Mouse (Mus musculus): ENCODE results near the gene Mcrip2.
A peak's percentile ranks its signal among the peaks of the same experiment; 100 is the strongest.

Mcrip2 gene

DNA sequence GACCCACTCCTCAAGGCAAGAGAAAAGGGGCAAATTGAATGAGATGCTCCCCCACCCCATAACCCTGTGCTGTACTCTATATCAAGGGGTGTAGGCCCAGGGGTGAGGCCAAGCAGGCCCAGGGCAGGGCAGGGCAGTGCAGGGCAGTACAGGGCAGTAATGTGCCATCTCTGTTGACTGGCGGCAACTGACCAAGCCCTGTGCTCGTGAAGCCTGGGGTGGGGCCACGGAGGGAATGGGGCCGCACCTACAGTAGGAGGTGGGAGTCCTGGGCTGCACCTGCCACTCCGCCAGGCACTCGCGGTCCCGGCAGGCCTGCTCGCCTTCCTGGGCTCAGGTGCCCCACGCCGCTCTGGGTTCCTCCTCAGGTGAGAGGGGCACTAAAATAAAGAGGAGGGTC lies 3.3 kb downstream of the Mcrip2 start:
- no peak for DNase-seq (ENCODE audit: low spot score)

DNA sequence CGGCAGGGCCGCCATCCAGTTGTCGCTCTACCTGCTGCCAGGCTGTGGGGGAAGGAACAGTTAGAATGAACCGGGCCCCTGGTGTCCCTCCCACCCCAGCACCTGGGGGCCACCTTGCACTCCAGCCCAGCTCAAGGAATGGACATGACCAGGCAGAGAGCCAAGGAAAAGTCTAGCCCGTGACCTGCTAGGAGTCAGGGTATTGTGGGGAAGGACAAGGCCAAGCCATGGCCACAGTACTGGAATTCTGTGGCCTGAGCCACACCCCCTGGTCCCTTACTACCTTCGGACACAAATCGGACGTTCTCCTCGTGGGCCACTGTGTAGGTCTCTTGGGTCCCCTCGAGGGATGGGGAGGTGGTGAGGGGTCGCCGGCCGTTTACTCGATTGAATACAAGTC lies 4.3 kb downstream of the Mcrip2 start:
- no peak for DNase-seq (ENCODE audit: low spot score)

DNA sequence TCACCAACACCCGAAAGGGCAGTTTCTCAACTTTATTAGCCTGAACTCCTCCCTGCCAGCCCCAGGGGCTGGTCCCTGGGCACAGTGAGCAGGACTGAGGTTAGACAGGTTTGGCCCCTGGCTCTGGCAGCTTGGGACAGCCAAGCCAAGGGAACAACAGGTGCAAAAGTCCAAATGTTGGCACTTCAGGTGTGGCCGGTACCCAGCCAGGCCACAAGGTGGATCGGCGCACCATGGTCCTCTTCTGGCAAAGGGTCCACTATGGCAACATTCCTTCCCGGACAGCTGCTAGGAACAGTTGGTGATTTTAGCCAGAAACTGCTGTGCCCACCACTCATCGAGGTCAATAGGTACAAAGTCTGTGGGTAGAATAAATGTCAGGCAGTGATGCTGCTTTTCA lies 4.9 kb downstream of the Mcrip2 start:
- DNase-seq (ENCODE audit: low spot score), result no peak

DNA sequence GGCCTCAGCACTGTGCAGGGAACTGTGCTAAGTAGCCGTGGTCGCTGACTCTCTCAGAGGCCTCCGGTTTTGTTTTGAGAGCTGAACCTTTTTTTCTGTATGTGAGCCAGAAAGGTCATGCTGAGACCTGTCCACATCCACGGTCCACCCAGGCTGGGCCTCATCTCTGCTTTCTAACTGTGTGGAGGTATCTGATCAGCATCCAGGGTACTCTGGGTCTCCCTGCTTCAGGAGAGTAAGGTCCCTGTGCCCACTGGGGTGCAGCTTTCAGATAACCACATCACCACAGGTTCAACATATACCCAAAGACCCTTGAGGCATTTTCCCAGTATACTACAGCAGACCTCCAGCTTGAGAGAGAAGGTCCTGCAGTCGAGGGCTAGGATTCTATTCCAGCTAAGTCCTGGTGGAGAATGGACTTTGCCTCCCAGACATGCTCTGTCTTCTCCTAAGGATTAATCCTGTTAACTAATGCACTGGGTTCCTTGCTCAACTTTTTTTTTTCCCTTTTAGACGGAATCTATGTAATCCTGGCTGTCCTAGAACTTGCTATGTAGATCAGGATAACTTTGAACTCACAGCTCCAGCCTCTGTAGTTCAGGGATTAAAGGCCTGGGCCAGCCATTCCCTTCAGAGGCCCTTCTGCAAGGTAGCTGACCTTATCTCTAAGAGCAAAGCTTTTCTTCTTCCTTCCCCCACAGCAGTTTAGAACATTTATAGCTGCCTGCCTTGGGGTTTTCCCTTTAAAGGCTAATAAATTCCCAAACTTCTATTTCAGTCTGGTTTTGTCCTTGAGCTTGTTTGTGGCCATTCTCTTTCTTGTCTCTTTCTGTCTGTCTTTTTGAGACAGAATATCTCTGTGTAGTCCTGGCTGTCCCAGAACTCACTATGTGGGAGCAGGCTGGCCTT lies 6.6 kb downstream of the Mcrip2 start:
- DNase-seq (ENCODE audit: low spot score), result no peak

DNA sequence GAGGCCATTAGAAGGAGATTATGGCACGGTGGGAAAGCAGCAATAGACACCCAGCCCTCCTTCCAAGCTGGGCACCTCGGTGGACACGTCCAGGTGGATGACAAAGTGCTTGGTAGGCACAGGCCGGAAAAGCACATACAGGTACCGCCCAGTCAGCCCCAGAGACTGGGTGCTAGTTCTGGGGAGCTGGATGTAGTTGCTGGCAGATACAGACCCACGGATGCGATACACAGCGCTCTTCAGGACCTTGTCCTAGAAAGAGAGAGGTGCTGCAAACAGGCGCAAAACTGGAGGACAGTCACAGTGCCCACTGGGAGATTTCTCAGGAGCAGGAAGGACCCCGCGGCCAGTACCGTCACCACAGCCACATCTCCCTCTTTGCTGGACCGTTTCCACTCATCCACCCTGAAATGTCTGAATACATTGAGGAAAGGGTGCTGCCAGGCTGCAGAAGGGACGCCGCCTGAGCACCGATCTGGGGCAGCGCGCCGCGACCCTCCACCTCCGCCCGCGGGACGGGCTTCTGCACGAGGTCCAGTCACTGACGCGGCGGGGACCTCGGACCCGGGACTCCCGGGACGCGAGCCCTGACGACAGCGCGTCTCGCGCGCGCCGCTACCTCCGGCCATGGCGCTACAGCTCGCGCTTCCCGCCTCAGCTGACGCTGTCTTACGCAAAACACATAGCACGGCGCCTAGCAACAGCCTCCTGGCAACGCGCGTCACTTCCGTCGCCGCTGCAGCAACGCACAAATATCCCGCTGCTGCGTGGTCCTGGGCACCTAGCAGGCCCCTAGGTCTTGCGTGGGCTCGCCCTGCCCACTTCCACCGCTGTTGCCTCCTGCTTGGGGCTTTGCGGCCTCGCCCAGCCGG lies 7.5 kb downstream of the Mcrip2 start, which contains the start of gene Wdr90:
TSS of gene Wdr90 (minus strand) at position 670 of the 872 bp plus-strand sequence.
- DNase-seq (ENCODE audit: low spot score), result peak; percentile 91

DNA sequence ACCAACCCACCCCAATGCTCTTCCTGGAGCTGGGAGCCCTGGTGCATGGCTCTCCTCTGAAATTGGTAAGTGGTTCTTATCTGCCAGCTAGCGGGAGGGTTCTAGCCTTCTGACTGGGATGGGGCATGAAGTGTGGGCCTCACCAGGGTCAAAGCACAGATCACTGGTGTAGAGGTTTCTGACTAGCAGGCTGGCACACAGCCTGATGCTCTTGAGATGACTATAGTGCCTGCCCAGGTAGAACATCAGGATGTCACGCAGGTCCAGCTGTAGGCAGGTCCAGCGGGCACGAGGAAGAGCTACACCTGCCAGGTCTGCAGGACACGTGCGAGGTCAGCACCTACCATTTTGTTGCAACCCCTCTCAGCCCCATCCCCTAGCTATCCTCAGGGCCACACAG lies 8.3 kb downstream of the Mcrip2 start:
- no peak for DNase-seq (ENCODE audit: low spot score)

DNA sequence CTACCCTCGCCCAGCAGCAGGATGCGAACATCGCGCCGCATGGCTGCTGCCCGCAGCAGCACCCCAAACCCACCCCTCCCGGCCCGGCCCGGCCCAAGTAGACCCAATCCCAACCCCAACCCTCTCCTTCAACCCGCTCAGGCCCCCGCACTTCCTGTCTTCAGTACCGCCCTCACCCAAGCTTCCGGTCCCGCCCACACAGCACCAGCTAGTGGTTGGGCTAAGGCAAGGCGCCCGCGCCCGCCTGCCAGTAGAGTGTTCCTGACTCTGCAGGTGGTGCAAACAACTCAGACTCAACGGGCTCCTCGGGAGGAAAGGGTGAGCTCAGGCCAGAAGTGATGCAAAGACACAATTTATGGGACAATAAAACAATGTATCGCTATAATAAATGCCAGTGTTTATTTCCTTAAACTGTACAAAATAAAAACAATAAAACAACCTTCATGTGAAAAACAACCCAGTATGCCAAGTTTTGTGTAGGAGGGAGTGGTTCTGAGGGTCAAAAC lies 24.1 kb downstream of the Mcrip2 start, which contains the start of gene Rhot2:
TSS of gene Rhot2 (minus strand) at position 456 of the 506 bp plus-strand sequence.
- DNase-seq (ENCODE audit: low spot score), result peak; percentile 94

DNA sequence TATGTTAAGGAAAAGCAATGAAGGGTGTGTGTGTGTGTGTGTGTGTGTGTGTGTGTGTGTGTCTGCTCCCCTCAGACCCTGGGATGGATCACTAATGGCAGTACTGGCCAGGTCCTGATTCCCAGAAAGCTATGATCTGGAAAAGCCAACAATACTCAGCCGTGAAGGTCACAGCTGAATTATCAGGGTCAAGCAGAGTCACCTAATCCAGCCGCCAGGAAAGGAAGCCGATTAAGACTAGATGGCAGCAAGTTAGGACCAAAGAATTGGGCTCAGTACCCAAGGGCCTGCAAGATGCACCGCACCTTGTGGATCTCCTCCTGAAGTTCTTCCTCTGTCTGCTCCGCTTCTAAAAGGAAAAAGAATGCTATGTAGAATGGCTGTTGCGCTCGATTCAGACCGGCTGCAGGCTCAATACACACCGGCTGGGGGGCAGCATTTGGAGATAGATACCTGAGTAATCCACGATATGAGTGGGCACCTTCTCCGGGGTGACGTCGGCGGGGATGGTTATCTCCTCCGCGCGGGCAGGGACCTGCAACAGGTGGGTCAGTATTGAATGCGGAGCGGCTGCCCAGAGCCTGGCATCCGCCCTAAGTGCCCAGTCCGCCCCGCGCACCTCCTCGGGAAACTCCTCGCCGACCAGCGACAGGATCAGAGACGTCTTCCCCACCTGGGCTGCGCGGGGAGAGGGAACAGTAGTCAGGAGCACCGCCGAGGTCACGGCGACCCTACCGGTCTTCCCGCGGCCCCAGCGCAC lies 24.7 kb downstream of the Mcrip2 start:
- DNase-seq (ENCODE audit: low spot score), result no peak

DNA sequence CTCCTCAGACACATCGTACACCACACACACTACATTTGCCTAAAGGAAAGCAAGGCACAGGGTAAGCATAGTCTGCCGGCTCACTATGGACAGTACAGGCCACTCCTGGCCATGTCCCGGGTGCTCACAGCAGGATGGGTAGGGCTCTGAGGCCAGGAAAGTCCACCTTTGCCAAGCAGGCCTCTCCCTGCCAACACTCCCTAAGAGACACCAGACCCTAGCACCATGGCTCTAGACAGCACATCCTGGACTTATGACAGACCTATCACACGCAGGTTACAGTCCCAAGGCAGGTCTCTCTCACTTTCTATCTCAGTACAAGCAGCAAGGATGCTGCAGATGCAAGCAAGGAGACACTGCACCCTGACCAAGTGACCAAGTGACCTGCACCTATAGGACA lies 25.4 kb downstream of the Mcrip2 start:
- no peak for DNase-seq (ENCODE audit: low spot score)

DNA sequence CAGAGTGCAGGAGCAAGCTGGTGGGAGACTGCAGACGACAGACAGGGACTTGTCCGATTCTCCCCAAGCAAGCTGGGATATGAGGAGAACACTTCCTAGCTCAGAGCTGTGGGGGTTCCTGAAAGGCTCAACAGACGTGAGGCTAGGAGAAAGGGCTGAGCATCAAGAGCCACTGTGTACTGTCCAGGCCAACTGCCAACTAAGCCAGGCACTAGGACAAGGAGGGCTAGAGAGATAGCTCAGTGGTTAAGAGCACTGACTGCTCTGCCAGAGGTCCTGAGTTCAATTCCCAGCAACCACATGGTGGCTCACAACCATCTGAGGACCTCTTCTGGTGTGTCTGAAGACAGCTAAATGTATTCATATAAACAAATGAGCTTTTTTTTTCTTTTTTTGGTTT lies 26.1 kb downstream of the Mcrip2 start:
- no peak for DNase-seq (ENCODE audit: low spot score)

DNA sequence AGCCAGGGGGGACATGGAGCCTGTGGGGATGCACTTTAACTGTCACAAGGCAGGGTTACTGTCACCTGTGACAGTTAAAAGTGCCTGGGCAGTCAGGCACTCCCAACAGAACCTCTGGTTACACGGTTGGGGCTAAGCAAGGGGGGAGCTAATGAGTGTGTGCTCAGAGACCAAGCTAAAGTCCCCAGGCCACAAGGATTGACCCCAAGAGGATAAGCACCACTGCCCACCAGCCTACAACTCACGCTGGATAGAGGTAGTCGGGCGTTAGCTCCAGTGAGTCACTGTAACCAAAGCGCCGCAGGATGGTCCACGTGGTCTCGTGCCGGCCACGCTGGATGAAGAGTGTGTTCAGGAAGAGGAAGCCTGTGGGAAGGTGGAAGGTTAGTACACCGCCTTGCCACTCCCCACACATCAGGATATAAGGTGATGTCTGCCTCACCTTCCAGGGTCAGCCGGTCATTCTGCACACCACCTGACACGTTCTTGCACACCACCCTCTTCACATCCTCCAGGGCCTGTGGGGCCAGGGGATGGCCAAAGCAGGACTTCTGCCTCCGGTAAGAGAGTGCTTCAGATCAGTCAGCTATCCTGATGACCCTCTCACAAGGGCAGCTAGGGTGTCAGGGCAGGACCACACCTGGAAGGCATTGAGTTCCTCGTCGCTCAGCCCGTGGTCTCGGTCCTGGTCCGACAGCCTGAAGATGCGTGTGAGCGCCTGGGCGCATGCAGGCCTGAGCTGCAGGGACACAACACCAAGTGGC lies 27.3 kb downstream of the Mcrip2 start, which contains the start of gene Gm20683:
TSS of gene Gm20683 (minus strand) at position 647 of the 764 bp plus-strand sequence.
- no peak for DNase-seq (ENCODE audit: low spot score)

DNA sequence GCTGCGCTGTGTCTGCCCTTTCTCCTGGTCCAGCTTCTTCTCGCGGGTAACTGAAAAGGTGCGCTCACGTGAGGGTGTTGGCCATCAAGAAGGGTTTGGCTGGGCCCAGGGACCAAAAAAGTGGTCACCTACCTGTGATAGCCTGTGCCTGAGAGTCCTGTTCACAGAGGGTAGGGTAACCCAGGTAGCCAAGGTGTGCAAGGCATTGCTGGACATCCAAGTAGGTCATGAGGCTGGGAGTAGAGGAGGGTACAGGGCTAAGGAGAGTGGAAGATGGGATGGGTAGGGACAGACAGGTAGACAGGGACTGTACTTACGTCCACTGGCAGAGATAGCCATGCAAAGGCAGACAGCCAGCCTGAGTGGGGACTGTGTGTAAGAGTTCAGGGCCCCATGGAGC lies 28.0 kb downstream of the Mcrip2 start:
- no peak for DNase-seq (ENCODE audit: low spot score)

DNA sequence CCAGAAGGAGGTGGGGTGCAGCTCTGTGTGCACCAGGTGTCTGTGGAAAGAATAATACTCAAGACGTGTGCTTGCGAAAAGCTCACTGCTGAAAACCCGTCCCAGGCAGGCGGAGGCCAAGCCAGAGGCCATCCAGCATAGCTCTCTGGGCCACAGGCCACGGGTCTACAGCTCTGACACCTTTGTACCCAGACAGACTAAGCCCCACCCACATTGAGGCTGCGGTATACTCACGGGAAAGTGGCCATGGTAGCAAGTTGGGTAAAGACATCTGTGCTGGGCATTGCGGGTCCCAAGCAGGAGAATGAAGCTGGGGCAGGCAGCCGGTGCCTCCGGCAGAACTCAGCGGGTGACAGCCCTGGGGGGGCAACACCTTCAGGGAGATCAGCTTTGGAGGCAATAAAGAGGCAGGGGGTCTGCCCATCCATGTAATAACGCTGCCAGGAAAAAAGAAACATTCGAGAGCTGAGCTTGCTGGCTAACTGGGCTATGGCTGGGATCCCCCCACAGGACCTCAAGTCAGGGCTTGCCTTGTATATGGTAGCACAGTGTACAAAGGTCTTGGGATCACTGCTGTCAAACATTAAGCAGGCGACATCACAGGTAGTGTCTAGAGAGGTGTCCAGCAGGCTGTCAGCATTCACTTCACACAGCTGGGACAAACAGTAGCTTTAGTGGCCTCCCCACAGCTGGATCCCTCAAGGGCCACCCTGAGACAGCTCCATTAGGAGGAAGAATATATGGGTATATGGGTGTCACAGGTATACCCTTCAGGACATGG lies 28.9 kb downstream of the Mcrip2 start:
- DNase-seq (ENCODE audit: low spot score), result no peak

DNA sequence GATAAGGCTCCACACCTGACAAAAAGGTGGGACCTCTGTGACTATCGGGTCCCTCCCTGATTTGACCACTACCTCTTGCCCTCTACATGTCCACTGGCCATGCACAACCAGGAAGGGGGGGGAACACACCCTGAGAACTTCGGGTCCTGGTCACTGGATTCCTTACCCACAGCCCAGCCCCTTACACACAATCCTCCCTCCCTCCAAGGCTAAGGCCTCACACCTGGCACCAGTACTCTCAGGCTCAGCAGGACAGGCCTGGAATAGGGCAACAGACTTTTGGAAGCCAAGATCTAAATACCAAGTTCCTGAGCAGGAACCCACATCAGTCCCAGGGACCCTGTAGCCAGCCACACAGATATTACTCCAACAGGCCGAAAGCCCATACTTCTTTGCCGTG lies 29.7 kb downstream of the Mcrip2 start:
- no peak for DNase-seq (ENCODE audit: low spot score)

DNA sequence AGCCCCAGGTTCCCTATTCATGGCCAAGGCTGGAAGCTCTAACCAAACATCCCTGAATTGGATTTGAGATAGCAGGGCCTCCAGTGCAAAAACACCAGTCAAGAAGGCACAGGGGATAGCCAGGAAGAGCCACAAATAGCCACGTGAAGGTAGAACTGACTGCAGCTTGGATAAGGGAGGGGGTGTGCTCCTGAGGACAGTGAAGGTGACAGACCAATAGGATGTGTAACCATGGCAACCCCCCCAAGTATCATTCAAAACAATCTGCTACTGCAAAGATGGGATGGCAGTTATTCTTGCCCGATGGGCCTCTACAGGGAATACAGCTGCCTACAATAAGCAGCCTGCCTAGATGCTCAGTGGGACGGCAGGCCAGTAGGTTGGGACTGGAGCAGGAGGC lies 31.0 kb downstream of the Mcrip2 start:
- DNase-seq (ENCODE audit: low spot score), result no peak

DNA sequence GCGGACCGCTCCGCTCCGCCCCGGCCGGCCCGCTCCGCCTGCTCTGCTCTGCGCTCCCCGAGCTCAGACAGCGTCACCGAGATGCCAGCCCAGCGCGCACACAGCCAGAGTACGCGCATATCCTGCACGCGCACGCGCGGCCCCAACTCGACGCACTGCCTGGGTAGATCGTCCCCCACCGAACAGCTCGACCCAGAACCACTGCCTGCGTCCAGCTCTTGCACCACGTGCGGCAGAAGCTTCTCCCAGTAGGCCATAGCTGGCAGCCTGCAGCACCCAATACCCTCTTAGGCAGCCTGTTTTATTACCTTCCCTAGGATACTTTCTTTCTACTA lies 31.5 kb downstream of the Mcrip2 start, which contains the start of gene Rhbdl1:
TSS of gene Rhbdl1 (minus strand) at position 220 of the 335 bp plus-strand sequence.
- peak; percentile 81 for DNase-seq (ENCODE audit: low spot score)

DNA sequence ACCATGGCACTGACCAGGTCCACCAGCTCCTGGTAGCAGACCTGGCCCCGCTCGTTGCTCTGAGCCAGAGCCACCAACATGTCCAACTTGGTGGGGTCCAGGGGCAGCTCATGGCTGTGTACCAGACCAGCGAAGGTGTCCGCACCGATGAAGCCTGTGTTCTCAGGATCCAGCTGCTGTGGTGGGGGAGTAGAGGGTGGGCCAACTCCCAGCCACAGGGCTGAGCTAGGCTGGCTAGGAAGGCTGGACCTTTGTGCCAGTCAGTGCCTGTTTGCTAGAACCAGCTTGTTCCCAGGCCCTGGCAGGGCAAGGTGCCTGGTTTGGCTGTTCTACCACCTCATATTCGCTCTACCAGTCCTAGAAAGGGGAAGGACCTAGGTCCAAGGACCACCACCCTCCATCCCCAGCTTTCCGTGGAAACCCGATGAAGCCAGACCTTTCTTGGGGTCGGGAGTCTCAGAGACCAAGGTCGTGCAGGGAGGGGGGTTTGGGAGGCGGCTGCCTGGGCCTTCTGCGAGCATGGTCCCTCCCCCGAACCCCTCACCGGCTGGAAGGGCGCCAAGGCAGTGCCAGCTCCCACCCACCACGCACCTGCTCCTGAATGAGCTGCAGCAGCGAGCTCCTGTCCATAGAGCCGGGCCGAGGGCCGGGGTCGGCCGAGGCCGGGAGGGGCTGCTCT lies 32.0 kb downstream of the Mcrip2 start:
- DNase-seq (ENCODE audit: low spot score), result peak; percentile 46

DNA sequence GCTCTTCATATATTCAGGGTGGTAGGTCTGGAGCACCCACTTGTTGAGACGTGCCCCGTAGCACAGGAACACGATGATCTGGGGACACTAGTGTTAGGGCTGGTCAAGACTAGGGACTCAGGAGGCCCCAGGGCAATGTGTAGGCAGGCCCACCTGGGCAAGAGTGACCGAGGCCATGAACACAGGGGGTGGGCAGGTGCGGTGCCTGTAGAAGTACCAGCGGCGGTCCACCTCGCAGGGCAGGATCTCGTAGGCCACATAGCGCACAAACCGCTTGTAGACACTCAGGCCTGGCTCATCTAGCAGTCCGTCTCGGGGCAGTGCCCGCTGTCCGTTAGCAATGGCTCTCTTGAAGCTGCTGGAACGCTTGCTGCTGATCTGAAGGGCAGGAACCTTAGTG lies 32.7 kb downstream of the Mcrip2 start:
- DNase-seq (ENCODE audit: low spot score), result no peak

DNA sequence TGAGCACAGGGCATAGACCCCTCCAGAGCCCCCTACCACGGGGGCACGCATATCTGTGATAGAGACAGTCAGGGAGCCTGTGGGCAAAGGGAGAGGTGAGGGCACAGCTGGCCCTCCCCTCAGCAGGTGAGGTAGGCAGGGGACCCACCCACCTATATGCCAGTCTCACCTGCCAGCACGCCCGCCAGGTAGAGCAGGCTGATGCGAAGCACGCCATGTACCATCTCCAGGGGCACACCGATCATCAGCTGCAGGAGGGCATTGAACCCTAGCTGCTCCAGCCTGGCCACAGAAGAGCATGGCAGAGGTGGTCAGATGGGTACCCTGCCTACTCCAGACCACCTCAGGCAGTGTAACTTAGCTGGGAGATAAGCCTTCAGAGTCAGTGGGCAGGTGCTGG lies 33.3 kb downstream of the Mcrip2 start:
- no peak for DNase-seq (ENCODE audit: low spot score)

Data from ovary, postnatal 36 days (tissue).